Mouse (Mus musculus) forebrain, embryonic 16.5 days (tissue): Measurements from ENCODE around the gene Med9. TPM values are rescaled to one million over a fixed set of nuclear protein-coding genes. Genes with fewer than 3 reads are reported as not detected.

Source experiments
- ATAC-seq: fragments of 200-750 bp; cut with Nextera tagmentation; 2 replicates; pipeline ENCODE4 v1.8.0; 2017; ENCODE audit warnings: mild to moderate bottlenecking, moderate library complexity
- H3K27ac ChIP-seq: fragments of 300-500 bp; sonication (generic); 2 replicates; pipeline ENCODE4 v1.5.1; 2014; ENCODE audit warnings: low read length, control low read depth
- H3K27me3 ChIP-seq: fragments of 300-500 bp; sonication (generic); replicated peaks from 2 replicates; pipeline ENCODE4 v1.6.1; 2014; ENCODE audit warnings: low read length; ENCODE audit not compliant: control insufficient read depth, insufficient read depth
- H3K36me3 ChIP-seq: fragments of 300-500 bp; sonication (generic); 2 replicates; pipeline ENCODE4 v1.6.1; 2014; ENCODE audit not compliant: control insufficient read depth, insufficient read depth
- H3K4me1 ChIP-seq: fragments of 300-500 bp; sonication (generic); replicated peaks from 2 replicates; pipeline ENCODE4 v1.6.1; 2014; ENCODE audit warnings: low read length; ENCODE audit not compliant: control insufficient read depth, insufficient read depth
- H3K4me2 ChIP-seq: fragments of 300-500 bp; sonication (generic); 2 replicates; pipeline ENCODE4 v1.6.1; 2014; ENCODE audit warnings: mild to moderate bottlenecking, low read length, control low read depth
- H3K4me3 ChIP-seq: fragments of 300-500 bp; sonication (generic); replicated peaks from 2 replicates; pipeline ENCODE4 v1.5.1; 2014; ENCODE audit warnings: mild to moderate bottlenecking, low read length, control low read depth
- H3K9ac ChIP-seq: fragments of 300-500 bp; sonication (generic); replicated peaks from 2 replicates; pipeline ENCODE4 v1.6.1; 2014; ENCODE audit warnings: low read depth, low read length, control low read depth
- H3K9me3 ChIP-seq: fragments of 300-500 bp; sonication (generic); 2 replicates; pipeline ENCODE4 v1.6.1; 2016; ENCODE audit warnings: low read length; ENCODE audit not compliant: control insufficient read depth
- WGBS: fragments of 180-500 bp; shearing (Covaris S2); extraction: QIAGEN DNeasy Blood & Tissue Kit; methylation state at CpG from one replicate; pipeline ENCODE4 v1.1.7; 2014; 5-methylcytosine and 5-hydroxymethylcytosine counted together
- polyA plus RNA-seq: library from polyadenylated mRNA; unstranded; fragments of >200 nt; fragmentation: Nextera tagmentation; extraction: Ambion mirVana; gene quantifications from 2 replicates; pipeline ENCODE4 v1.2.1, GENCODE M21; 2015

Med9 gene
- polyA plus RNA-seq, 1 experiment from 2014 or later: 39.2 TPM

- H3K4me2 ChIP-seq: no peak overlapping the region
- H3K27me3 ChIP-seq: no peaks in the 10 kb centered on the region
- no peak overlapping the region for H3K9ac ChIP-seq
- no peaks in the 10 kb centered on the region for H3K9me3 ChIP-seq
- no peak for ATAC-seq
- WGBS: 78% methylated on average over 5 of the region's 5 CpGs
- no peak overlapping the region for H3K27ac ChIP-seq
- H3K4me3 ChIP-seq: no peak overlapping the region
- no peaks in the 10 kb centered on the region for H3K4me1 ChIP-seq
- no peaks in the 10 kb centered on the region for H3K36me3 ChIP-seq
Observed at GRCm38 (mm10) chr11:59973389-59973788, 25.4 kb downstream of the Med9 start.

GRCm38 (mm10) chr11:59975241-59975640 is 27.2 kb downstream of the Med9 start:
- no peaks in the 10 kb centered on the region for H3K36me3 ChIP-seq
- 27% methylated on average over 10 of the region's 10 CpGs for WGBS
- H3K27ac ChIP-seq: no peak overlapping the region
- no peaks in the 10 kb centered on the region for H3K4me1 ChIP-seq
- no peak overlapping the region for H3K4me2 ChIP-seq
- no peaks in the 10 kb centered on the region for H3K9me3 ChIP-seq
- no peak overlapping the region for H3K9ac ChIP-seq
- no peak overlapping the region for H3K4me3 ChIP-seq
- no peaks in the 10 kb centered on the region for H3K27me3 ChIP-seq
- ATAC-seq: no peak

- Histone ChIP-seq H3K9ac (no peak overlapping the region), H3K9me3 (no peaks in the 10 kb centered on the region), H3K36me3 (no peaks in the 10 kb centered on the region), H3K4me1 (no peaks in the 10 kb centered on the region), H3K4me2 (no peak overlapping the region), H3K27me3 (no peaks in the 10 kb centered on the region), H3K27ac (no peak overlapping the region), H3K4me3 (no peak overlapping the region)
- WGBS: 84% methylated on average over 5 of the region's 5 CpGs
- no peak for ATAC-seq
Observed at GRCm38 (mm10) chr11:59977831-59978230, 29.8 kb downstream of the Med9 start.

- H3K4me3 ChIP-seq: no peak overlapping the region
- no peak for ATAC-seq
- no peak overlapping the region for H3K4me2 ChIP-seq
- H3K27me3 ChIP-seq: no peaks in the 10 kb centered on the region
- H3K4me1 ChIP-seq: no peaks in the 10 kb centered on the region
- H3K36me3 ChIP-seq: no peaks in the 10 kb centered on the region
- H3K9ac ChIP-seq: no peak overlapping the region
- no peak overlapping the region for H3K27ac ChIP-seq
- no peaks in the 10 kb centered on the region for H3K9me3 ChIP-seq
- WGBS: 67% methylated on average over 1 of the region's 1 CpGs
Observed at GRCm38 (mm10) chr11:59989406-59989805, 41.4 kb downstream of the Med9 start.

- Histone ChIP-seq H3K27me3 (no peaks in the 10 kb centered on the region), H3K4me3 (no peak overlapping the region), H3K9ac (no peak overlapping the region), H3K9me3 (no peaks in the 10 kb centered on the region), H3K36me3 (no peaks in the 10 kb centered on the region), H3K4me1 (no peaks in the 10 kb centered on the region), H3K4me2 (no peak overlapping the region), H3K27ac (no peak overlapping the region)
- no peak for ATAC-seq
- WGBS: 86% methylated on average over 8 of the region's 8 CpGs
Observed at GRCm38 (mm10) chr11:59991365-59991764, 43.4 kb downstream of the Med9 start.

GRCm38 (mm10) chr11:59994318-59994717 is 46.3 kb downstream of the Med9 start:
- no peak overlapping the region for H3K4me2 ChIP-seq
- no peaks in the 10 kb centered on the region for H3K4me1 ChIP-seq
- no peaks in the 10 kb centered on the region for H3K36me3 ChIP-seq
- WGBS: 85% methylated on average over 9 of the region's 9 CpGs
- ATAC-seq: no peak
- H3K27me3 ChIP-seq: no peaks in the 10 kb centered on the region
- no peaks in the 10 kb centered on the region for H3K9me3 ChIP-seq
- H3K9ac ChIP-seq: no peak overlapping the region
- H3K4me3 ChIP-seq: no peak overlapping the region
- H3K27ac ChIP-seq: no peak overlapping the region

GRCm38 (mm10) chr11:60001231-60001980 is 53.4 kb downstream of the Med9 start:
- Histone ChIP-seq H3K4me3 (no peak overlapping the region), H3K4me2 (no peak overlapping the region), H3K27ac (no peak overlapping the region), H3K27me3 (no peaks in the 10 kb centered on the region), H3K9ac (no peak overlapping the region), H3K4me1 (no peaks in the 10 kb centered on the region), H3K9me3 (no peaks in the 10 kb centered on the region), H3K36me3 (no peaks in the 10 kb centered on the region)
- 84% methylated on average over 5 of the region's 5 CpGs for WGBS
- no peak for ATAC-seq

GRCm38 (mm10) chr11:60003811-60004210 is 55.8 kb downstream of the Med9 start:
- Histone ChIP-seq H3K27ac (no peak overlapping the region), H3K4me3 (no peak overlapping the region), H3K36me3 (no peaks in the 10 kb centered on the region), H3K4me2 (no peak overlapping the region), H3K4me1 (no peaks in the 10 kb centered on the region), H3K9ac (no peak overlapping the region), H3K27me3 (no peaks in the 10 kb centered on the region), H3K9me3 (no peaks in the 10 kb centered on the region)
- no peak for ATAC-seq
- 78% methylated on average over 8 of the region's 8 CpGs for WGBS

- H3K4me2 ChIP-seq: no peak overlapping the region
- no peak overlapping the region for H3K9ac ChIP-seq
- H3K9me3 ChIP-seq: no peaks in the 10 kb centered on the region
- no peak overlapping the region for H3K4me3 ChIP-seq
- 52% methylated on average over 6 of the region's 6 CpGs for WGBS
- peaks cover 6% of the 10 kb centered on the region; the same call in 1 of the 2 replicates for H3K4me1 ChIP-seq
- ATAC-seq: no peak
- H3K27ac ChIP-seq: no peak overlapping the region
- H3K27me3 ChIP-seq: no peaks in the 10 kb centered on the region
- no peaks in the 10 kb centered on the region for H3K36me3 ChIP-seq
Observed at GRCm38 (mm10) chr11:60004716-60005115, 56.7 kb downstream of the Med9 start.

- Histone ChIP-seq H3K9me3 (no peaks in the 10 kb centered on the region), H3K36me3 (no peaks in the 10 kb centered on the region), H3K4me3 (no peak overlapping the region), H3K9ac (no peak overlapping the region), H3K27me3 (no peaks in the 10 kb centered on the region), H3K27ac (no peak overlapping the region), H3K4me1 (peaks cover 9% of the 10 kb centered on the region), H3K4me2 (no peak overlapping the region)
- 74% methylated on average over 3 of the region's 3 CpGs for WGBS
- no peak for ATAC-seq
Observed at GRCm38 (mm10) chr11:60005866-60006265, 57.9 kb downstream of the Med9 start.
